Mouse (Mus musculus) inflammation-experienced regulatory T-cells, adult 6 months (primary cell): ENCODE results near the gene Kcnk15. TPM values are rescaled to one million over a fixed set of nuclear protein-coding genes. Genes with fewer than 3 reads are reported as not detected.

Experiments
- ATAC-seq: one replicate; pipeline ENCODE4 v1.8.0; 2017
- polyA plus RNA-seq, 3 experiments: library from polyadenylated mRNA; unstranded; fragments of 100-300 nt; shearing (Covaris generic); gene quantifications; one replicate each; pipeline ENCODE4 v1.2.1; 2017

Kcnk15 gene
- polyA plus RNA-seq, result not detected

DNA sequence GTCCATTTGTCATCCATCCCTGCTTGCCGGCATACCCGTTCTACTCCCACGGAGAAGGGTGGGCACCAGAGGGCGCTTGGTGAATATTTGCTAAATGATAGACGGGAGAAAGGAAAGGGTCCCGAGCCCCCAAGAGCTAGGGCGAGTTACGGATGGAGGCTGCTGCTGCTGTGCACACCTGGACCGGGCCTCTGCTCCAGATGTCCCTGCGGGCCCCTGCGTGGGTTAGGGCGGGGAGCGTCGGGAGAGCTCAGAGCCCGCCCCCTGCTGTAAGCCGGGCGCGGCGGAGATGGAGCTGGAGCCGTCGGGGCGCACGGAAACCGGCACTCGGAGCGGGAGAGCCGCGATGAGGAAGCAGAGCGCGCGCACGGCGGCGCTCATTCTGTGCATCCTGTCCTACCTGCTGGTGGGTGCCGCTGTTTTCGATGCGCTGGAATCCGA is at the start of gene Kcnk15:
TSS of gene Kcnk15 (plus strand) at position 191 of the 441 bp plus-strand sequence.
- no peak for ATAC-seq

DNA sequence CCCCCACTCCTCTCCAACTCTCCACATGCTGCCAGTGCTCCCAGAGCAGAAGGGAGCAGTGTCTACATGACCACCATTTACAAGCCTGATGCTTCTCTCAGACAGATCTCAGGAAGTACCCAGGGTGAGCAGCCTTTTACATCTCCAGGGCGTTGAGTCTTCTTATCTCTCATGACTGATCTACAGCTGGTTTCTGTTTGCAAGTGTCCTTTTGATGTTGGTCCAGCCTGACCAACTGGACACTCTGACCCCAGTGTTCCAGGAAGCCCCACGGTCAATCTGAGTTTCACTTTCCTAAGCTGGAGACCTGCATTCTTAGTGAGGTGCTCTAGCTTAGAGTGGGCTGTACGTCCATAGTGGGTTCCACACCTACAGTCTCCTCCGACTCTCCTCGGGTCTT is 49.6 kb upstream of the Kcnk15 start:
- ATAC-seq, result no peak

DNA sequence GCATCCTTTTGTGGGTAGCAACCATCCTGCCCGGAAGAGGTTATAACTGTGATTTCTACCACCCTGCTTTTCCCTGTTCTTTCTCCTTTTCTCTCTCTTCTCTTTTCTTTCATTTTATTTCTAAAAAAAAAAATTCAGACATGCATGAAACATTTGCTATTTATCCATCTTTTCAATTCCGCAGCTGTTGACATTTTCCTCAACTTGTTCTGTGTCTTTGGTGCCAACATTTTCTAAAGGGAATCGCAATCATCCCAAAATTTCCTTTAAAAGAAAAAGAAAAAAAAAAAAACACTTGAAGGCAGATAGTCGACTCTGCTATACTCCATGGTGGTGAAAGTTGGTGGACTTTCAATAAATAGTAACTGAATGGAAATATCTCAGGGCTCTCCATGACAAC is 44.3 kb upstream of the Kcnk15 start:
- no peak for ATAC-seq

DNA sequence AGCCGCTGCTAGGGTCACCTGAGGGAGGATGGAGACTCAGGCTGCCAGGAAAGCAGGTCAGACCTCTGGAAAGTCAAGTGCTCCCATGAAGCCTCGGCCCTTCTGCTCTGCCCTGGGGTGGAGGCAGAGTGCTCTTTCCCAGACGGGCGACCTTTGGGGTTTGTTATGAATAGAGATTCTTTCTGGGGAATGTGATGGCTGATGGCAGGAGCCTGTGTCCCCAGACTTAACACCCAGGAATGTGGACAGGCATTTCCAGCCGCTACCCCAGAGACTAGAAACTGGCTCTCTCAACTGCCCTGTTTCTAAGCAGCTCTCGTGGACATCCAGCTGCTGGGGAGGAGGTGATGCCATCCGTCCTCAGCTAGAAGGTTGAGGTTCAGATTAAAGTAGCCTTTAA is 43.7 kb upstream of the Kcnk15 start:
- ATAC-seq, result no peak

DNA sequence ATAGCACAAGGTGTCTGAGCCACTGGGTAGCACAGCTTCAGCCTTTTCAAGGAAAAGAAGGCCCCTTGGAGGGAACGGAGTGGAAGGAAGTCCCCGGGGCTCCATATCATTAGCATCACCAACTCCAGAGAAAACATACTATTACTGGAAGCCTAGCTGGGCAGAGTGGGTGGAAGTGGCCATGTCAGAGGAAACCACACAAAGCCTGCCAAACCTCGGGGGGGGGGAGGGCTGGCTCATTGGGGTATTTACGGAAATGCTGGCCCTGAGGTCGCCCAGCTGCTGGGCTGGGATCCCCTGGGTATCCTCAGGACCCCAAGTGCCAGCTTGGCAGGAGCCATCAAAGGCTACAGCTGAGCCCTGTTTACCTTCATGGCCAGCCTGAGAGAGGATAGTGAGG is 40.4 kb upstream of the Kcnk15 start:
- ATAC-seq, result no peak

DNA sequence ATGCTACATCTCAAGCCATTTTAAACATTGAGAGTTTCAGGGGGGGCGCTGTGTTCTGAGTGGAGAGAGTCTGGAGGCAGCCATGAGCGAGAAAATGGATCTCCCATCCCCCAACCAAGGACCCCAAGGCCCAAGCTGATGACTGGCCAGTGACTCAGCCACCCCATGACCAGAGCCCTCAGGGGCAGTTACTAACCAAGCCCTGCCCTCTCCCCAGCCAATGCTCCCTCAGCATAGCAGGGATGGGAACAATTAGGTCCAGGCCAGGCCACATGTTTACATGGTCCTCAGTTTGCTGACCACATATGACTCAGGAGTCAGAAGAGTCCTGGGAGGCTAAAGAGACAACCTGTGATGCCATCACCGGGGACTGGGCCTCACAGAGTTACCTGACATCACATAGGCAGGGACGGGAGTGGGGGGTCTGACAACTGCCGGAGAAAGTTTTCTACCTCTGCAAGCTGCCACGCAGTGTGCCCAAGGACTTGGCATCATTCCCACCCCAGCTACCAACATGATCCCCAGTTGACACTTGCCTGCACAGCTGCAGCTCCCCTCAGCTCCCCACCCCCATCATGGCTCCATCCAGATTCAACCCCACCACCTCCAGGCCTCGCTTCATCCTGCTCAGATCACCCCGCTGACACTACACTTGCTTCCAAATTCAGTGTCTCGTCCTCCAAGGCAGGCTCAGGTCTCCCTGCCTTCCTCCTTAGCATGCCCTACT is 38.5 kb upstream of the Kcnk15 start:
- no peak for ATAC-seq

DNA sequence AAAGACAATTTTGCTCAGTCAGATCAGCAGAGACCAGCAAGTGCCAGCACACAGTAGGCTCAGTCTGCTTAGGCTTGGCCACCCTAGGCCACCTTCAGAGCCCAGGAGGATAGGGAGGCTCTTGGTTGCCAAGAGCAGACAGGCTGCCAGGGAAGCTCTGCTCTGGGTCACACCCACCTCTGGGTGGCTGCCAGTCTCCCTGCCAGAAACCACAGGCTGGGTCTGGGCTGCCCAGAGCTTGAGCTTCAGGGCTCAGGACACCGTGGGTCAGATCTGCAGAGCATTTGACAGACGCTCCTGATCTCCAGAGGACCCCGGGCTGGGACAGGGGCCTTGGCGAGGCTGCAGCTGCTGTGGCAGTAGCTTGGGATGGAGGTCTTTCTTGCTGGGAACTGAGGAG is 32.8 kb upstream of the Kcnk15 start, which contains the start of gene Ccn5:
TSS of gene Ccn5 (plus strand) at position 255 of the 400 bp plus-strand sequence.
- no peak for ATAC-seq

DNA sequence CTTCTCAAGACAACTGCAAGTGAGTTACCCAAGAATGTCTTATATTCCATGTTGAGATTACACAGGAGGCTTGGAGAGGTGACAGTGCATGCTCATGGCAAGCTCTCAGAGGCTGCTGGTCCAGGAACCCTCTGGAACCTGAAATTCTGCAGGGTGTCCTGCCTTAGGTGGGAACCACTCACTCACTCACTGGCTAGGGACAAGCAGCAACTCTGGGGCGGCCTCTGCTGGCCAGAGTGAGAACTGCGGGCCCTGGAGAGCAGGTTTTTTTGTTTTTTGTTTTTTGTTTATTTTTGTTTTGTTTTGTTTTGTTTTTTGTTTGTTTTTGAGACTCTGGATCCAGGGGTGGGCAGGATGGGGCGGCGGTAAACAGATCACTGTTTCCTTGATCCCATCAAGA is 30.2 kb upstream of the Kcnk15 start:
- no peak for ATAC-seq

DNA sequence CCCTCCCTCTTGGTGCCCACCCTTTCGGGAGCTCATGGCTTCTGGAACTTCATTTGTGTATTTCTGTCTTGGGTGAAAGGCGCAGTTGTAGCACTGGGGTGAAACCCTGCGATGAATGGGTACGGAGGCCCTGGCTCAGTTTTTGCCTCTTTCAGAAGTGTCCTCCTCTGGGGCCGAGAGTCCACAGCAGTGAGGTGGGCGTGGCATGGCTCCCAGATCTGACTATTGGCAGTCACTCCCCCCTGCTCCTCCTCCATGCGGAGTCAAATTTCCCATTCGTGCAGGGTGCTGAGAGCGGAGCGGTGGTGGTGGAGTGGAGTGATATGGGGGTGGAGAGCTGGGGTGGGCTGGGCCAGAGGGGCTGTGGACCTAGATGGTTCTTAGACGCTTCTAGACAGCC is 29.7 kb upstream of the Kcnk15 start:
- ATAC-seq, result no peak

DNA sequence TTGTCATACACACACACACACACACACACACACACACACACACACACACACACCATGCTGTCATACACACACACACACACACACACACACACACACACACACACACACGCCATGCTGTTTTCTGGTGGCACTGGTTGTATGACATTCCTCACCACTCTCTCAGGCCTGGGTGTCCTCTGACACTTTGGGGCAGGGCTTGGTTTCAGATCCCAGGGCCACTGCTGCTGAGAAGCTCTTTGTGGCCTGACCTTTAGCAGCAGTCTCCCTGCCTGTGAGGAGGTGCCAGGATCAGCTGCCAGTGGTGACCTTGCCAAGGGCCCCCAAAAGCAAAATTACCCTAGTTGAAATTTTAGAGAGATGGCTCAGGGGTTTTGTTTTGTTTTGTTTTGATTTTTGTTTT is 27.6 kb upstream of the Kcnk15 start:
- ATAC-seq, result no peak

DNA sequence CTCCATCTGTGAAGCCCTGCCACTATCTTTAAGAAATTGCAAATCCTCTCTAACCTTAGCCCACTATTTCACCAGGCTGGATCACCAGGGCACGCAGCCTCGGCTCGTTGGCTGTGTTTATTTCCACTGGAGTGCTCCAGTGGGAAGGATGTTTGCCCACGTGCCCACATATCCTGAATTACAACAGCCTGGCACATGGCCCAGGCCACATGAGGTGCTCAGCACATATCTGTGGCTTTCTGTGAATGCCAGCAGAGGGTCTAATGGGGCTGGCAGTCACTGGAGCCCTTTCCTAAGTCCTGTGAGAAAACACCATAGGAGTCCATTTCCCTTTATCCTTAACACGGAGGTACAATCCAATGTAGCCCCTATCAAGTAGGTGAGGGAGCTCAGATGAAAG is 27.0 kb upstream of the Kcnk15 start:
- ATAC-seq, result no peak

DNA sequence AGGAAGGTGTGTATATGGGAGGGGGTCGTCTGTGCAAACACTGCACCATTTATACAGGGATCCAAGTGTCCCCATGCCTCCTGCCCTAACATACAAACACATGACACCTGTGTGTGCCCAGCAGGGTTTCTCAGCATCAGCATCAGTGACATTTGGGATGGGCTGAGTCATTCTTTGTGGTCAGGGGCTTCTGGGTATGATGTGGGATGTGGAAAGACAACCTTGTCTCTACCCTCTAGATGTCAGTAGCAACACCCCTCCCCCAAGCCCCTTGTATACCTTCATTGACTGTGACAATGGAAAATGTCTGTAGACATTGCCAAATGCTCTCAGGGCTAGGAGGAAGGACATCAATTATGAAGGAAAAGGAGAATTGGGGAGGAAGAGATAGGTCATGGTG is 22.3 kb upstream of the Kcnk15 start:
- no peak for ATAC-seq

DNA sequence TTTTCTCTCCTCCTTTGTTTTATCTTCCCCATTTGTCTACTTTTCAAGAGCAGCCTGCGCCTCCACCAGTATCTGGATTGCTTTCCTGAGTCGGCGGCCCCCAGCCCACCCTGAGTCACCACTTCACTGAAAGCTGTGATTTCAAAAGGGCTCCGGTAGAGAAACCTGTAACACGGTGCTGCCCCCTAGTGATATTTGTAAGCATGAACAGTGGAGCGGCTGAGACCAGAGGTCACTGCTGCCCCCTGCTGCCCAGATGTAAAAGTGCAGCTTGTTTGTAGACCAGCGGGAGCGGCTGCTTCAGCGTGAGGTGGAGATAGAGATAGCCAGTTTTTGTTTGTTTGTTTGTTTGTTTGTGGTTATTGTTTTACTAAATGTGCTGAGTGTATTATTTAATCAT is 15.4 kb upstream of the Kcnk15 start:
- ATAC-seq, result peak; percentile 43

DNA sequence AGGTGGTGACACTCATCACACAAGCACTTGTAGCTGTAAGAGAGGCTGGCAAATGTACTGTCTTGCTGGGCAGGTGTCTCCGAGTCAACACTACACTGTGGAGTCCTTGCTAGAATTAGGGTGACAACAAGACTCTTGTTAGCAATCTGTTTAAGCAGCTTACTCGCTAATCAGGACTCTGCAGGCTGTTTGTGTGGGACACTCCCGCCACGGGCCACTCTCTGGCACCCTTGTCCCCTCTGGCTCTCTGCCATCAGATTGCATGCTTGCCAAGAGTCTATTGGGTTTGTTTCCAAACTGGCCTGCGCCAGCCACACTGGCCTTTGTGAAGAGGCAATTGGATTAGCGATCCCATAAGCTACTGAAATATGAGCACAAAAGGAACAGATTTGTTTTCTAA is 13.9 kb upstream of the Kcnk15 start:
- ATAC-seq, result no peak

DNA sequence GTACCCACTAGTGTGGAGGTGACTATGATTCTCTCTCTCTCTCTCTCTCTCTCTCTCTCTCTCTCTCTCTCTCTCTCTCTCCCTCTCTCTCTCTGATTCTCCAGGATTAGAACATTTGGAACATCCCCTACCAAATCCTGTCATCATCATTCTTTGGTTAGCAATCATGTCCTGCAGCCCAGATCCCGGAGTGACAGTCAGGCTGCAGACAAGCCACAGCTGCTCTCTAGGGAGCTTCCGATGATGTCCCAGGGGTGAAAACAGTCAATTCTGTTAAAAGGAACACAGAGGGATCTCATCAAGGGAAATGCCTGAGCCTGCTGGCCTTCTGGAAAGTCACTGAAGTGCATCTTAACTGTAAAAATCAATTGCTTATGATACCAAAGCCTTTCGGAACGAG is 11.4 kb upstream of the Kcnk15 start:
- no peak for ATAC-seq

DNA sequence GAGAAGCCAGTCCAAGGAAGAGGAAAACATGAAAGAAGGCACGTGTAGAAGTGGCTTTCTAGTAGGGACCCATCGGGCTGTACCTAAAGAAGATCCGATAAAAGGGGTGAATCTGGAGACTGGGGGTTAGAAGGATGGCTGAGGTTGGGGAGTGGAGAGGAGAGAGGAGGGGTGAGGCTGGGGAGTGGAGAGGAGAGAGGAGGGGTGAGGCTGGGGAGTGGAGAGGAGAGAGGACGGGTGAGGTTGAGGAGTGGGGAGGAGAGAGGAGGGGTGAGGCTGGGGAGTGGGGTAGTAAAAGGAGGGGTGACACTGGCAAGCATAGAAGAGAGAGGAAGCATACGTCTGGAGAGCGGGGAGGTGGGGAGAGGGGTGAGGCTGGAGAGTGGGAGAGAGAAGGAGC is 3.8 kb downstream of the Kcnk15 start:
- ATAC-seq, result no peak

DNA sequence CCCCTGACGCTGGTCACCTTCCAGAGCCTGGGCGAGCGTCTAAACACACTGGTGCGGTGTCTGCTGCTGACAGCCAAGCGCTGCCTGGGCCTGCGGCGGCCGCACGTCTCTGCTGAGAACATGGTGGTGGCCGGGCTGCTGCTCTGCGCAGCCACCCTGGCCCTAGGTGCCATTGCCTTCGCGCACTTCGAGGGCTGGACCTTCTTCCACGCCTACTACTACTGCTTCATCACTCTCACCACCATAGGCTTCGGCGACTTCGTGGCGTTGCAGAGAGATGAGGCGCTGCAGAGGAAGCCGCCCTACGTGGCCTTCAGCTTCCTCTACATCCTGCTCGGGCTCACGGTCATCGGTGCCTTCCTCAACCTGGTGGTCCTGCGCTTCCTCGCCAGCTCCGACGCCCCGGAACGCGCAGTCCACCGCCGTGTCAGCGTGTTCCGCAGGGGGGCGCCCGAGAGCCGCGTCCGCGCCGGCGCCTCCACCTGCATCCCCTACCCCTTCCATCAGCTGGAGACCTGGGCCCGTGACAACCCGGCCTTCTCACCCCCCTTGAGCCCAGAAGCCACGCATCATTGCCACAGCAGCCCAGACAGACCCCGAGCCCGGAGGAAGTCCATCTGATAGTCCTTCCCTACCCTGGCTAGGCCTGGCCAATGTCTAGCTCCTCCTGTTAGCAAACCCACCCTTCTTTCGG is 5.0 kb downstream of the Kcnk15 start:
- ATAC-seq, result no peak

DNA sequence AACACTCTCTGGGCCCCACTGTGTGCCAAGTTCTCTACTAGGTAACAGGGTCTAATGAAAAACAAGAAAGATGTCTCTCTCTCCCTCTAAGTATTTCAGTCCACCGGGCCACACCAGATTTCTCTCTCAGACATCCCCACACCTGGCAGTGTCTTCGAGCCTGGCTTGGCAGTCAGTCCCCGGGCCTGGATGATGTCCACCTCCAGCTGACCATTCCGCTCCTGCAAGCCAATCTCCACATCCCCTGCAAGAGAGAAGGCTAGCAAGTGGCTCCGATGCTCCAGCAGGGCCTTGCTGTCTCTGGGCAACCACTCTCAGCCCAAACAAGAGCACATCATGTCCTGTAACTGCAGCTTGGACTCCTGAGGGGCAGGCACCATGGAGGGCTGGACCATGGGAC is 11.9 kb downstream of the Kcnk15 start:
- ATAC-seq, result no peak

DNA sequence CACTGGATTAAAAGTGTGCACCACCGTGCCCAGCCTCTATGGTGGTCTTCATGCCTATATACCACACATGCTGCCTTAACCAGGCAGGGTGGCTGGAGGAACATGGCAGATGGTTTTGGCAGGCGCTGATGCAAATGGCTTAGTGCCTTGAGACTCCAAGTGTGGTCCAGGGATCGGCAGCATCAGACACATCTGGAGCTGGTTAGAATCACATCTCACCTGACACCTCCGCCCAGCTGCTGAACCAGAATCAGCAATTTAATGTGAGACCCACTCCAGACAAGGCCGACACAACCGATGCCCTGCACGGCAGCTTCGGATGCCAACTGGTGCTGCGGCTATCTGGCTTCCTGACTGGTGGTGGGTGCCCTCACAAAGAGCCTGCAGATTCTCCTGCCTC is 12.6 kb downstream of the Kcnk15 start:
- no peak for ATAC-seq

DNA sequence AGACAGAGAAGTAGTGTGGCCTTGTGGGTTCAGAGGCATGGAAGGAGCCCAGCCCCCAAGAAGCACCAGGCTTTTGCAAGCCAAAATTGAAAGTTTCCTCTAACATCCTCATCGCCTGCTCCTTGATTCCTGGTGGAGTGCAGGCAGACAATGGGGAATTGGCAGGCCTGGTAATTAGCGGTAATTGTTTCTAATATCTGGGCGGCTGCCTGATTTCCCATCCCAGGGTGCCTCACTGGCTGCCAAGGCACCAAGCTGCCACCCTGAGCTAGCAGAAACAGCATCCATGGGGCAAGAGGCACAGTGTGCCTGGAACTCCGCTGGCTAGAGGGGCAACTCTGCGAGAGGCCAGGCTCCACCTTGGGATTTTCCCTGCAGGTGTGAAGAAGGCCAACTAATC is 16.3 kb downstream of the Kcnk15 start:
- ATAC-seq, result no peak

DNA sequence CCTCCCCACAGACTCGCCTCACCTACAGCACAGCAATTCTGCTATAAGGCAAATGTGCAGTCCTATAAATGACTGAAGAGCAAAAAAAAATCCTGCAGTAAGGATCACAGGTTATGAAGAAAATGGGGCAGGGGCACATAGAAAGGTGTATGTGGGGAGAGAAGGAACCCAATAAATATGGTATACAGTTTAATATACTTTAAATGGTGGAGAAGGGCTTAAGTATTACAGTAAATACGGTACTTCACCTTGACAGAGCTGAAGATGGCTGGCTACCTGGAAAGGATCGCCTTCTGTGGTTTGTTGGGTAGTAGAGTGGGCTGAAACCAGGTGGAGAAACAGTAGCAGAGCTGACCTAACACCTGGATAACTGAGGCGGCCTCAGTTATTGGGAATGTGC is 17.8 kb downstream of the Kcnk15 start:
- ATAC-seq, result no peak

DNA sequence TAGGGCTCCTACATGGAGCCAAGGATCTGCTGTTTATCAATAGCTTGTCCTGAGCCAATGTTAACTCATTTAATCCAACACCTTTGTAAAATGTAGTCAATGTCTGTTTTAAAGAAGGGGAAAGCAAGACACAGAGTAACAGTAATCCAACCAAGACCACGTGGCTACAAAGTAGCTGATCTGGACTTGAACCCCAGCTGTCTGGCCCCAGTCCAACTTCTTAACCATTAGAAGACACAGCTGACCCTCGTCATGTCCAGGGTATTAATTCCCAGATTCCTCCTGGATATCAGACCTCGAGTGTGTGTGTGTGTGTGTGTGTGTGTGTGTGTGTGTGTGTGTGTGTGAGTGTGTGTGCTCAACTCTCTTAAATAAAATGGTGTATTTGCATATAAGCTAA is 18.5 kb downstream of the Kcnk15 start:
- no peak for ATAC-seq

DNA sequence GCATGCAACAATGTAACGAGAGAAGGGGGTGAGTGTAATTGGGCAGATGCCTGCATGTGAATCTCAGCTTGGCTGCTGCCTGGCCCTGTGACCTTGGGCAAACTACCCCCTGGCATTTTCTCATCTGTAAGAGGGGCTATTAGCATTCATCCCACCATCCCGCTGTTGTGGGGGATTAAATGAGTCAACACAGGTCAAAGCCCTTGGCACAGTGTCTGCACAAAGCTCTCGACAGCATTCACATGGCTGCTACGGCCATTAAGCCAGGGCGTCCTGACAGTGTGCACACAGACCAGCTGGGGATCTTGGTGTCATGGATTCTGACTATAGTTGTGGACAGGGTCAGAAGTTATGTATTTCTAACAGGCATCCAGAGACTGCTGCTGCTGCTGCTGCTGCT is 21.4 kb downstream of the Kcnk15 start:
- no peak for ATAC-seq

DNA sequence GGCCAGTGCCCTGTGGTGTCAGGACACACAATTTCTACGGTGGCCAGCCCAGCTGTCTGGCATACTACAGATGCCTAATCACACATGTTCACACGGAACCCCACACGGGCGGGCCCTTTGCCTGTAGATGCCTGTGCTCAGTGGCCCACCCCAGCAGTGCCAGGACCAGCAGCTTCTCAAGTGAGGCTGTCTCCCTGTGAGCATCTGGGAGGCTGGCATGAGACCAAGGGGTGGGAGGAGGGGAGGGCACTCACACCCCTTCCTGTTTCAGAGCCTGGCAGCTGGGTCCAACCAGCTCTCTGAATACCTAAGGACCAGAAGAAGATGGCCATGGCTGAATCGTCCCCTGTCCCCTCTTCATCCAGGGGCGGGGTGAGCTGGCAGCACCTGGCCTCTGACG is 22.0 kb downstream of the Kcnk15 start:
- ATAC-seq, result no peak
